Mouse (Mus musculus) large intestine, adult 2 months (tissue): ENCODE results near the gene Cxxc4. TPM values are rescaled to one million over a fixed set of nuclear protein-coding genes. Genes with fewer than 3 reads are reported as not detected.

Experiments used
- DNase-seq: peaks from one replicate; pipeline ENCODE4 v3.0.0-alpha.2; 2012; ENCODE audit warnings: low read depth, low spot score
- WGBS: fragments of 180-500 bp; shearing (Covaris S2); methylation state at CpG from one replicate; pipeline ENCODE4 v1.1.7; 2018; 5-methylcytosine and 5-hydroxymethylcytosine counted together
- polyA plus RNA-seq: library from polyadenylated mRNA; depleted of rRNA; stranded (reverse); fragments of >200 nt; gene quantifications from 2 replicates; pipeline ENCODE4 v1.2.3, GENCODE M21; 2012

Cxxc4 gene
- polyA plus RNA-seq, 1 experiment = 0.68 TPM

- 17% methylated on average over 2 of the region's 2 CpGs for WGBS
- DNase-seq = no peak
These were observed 7.0 kb downstream of the Cxxc4 start for GRCm38 (mm10) chr3:134243168-134243849.

GRCm38 (mm10) chr3:134243850-134244247 lies 7.6 kb downstream of the Cxxc4 start:
- DNase-seq = no peak
- WGBS = 50% methylated on average over 3 of the region's 3 CpGs

- WGBS = 65% methylated on average over 2 of the region's 2 CpGs
- no peak for DNase-seq
These were observed 17.9 kb downstream of the Cxxc4 start for GRCm38 (mm10) chr3:134254221-134254620.

- no peak for DNase-seq
- WGBS = 81% methylated on average over 5 of the region's 5 CpGs
These were observed 22.4 kb downstream of the Cxxc4 start for GRCm38 (mm10) chr3:134258715-134259114.

GRCm38 (mm10) chr3:134259300-134259699 lies 23.0 kb downstream of the Cxxc4 start:
- 75% methylated on average over 3 of the region's 3 CpGs for WGBS
- no peak for DNase-seq

GRCm38 (mm10) chr3:134279655-134280054 lies 43.4 kb downstream of the Cxxc4 start:
- DNase-seq = no peak

- no peak for DNase-seq
- WGBS = 41% methylated on average over 14 of the region's 14 CpGs
These were observed 45.5 kb downstream of the Cxxc4 start for GRCm38 (mm10) chr3:134281527-134282370.

GRCm38 (mm10) chr3:134295217-134295616 lies 58.9 kb downstream of the Cxxc4 start:
- WGBS = 72% methylated on average over 6 of the region's 6 CpGs

GRCm38 (mm10) chr3:134302681-134303491 lies 66.6 kb downstream of the Cxxc4 start:
- 50% methylated on average over 21 of the region's 21 CpGs for WGBS
- no peak for DNase-seq

More at GRCm38 (mm10) chr3:134295217-134295616, 58.9 kb downstream of the Cxxc4 start:
- DNase-seq = no peak

GRCm38 (mm10) chr3:134303492-134303808 lies 67.2 kb downstream of the Cxxc4 start:
- DNase-seq = no peak
- WGBS = 56% methylated on average over 3 of the region's 3 CpGs

- DNase-seq = no peak
- 59% methylated on average over 4 of the region's 4 CpGs for WGBS
These were observed 70.2 kb downstream of the Cxxc4 start for GRCm38 (mm10) chr3:134306507-134306906.

- no peak for DNase-seq
These were observed 71.5 kb downstream of the Cxxc4 start for GRCm38 (mm10) chr3:134307801-134308200.
